Mouse (Mus musculus) MEL (cell line): ENCODE results near the gene Gm9803. TPM values are rescaled to one million over a fixed set of nuclear protein-coding genes. Genes with fewer than 3 reads are reported as not detected.

Experiments used
- DNase-seq: peaks from one replicate; pipeline ENCODE4 v3.0.0; 2011; ENCODE audit warnings: low read depth, low spot score
- H3K27ac ChIP-seq: 2 replicates; pipeline ENCODE4 v1.5.1; 2012; ENCODE audit warnings: low read depth, mild to moderate bottlenecking, control low read depth, low read length, moderate library complexity; ENCODE audit not compliant: control insufficient read depth
- H3K27me3 ChIP-seq, 2 experiments: fragments of 150-350 bp in 1 of 2; sonication (generic) in 1 of 2; 2 replicates each; pipeline ENCODE4 v1.6.1; 2012; ENCODE audit warnings: low read length in 2 of 2, mild to moderate bottlenecking in 2 of 2, improper control_type of control experiment in 1 of 2, moderate library complexity in 1 of 2; ENCODE audit not compliant: insufficient read depth in 2 of 2, control insufficient read depth in 1 of 2
- H3K36me3 ChIP-seq, 2 experiments: 2 replicates each; pipeline ENCODE4 v1.6.1; 2012 to 2014; ENCODE audit warnings: low read length in 2 of 2, improper control_type of control experiment in 1 of 2, inconsistent platforms in 1 of 2, mild to moderate bottlenecking in 1 of 2; ENCODE audit not compliant: insufficient read depth in 2 of 2, control insufficient read depth in 1 of 2
- H3K4me1 ChIP-seq, 2 experiments: fragments of 150-350 bp in 1 of 2; sonication (generic) in 1 of 2; 2 replicates each; pipeline ENCODE4 v1.6.1; 2012; ENCODE audit warnings: low read length in 2 of 2, improper control_type of control experiment in 1 of 2, mild to moderate bottlenecking in 1 of 2; ENCODE audit not compliant: insufficient read depth in 2 of 2, control insufficient read depth in 1 of 2
- H3K4me3 ChIP-seq, 2 experiments: fragments of 150-350 bp in 1 of 2; sonication (generic) in 1 of 2; 2 replicates each; pipeline ENCODE4 v1.5.1; 2012; ENCODE audit warnings: low read depth in 2 of 2, low read length in 2 of 2, mild to moderate bottlenecking in 2 of 2, moderate library complexity in 2 of 2, control low read depth in 1 of 2, improper control_type of control experiment in 1 of 2; ENCODE audit not compliant: control insufficient read depth in 1 of 2, insufficient read depth in 1 of 2
- H3K79me2 ChIP-seq: 2 replicates; pipeline ENCODE4 v1.6.1; 2012; ENCODE audit warnings: mild to moderate bottlenecking, low read length, moderate library complexity; ENCODE audit not compliant: control insufficient read depth, poor library complexity, insufficient read depth
- H3K9ac ChIP-seq: 2 replicates; pipeline ENCODE4 v1.6.1; 2012; ENCODE audit warnings: low read depth, mild to moderate bottlenecking, control low read depth, low read length, moderate library complexity; ENCODE audit not compliant: control insufficient read depth, poor library complexity, severe bottlenecking
- H3K9me3 ChIP-seq: fragments of 150-350 bp; sonication (generic); replicated peaks from 2 replicates; pipeline ENCODE4 v1.6.1; 2012; ENCODE audit warnings: mild to moderate bottlenecking, low read length, improper control_type of control experiment, moderate library complexity; ENCODE audit not compliant: insufficient read depth
- BHLHE40 ChIP-seq: IDR thresholded peaks from 2 replicates; pipeline ENCODE4 v1.6.1; 2012; ENCODE audit warnings: low read depth, mild to moderate bottlenecking, inconsistent platforms, low read length, improper control_type of control experiment, borderline replicate concordance
- CHD2 ChIP-seq: IDR thresholded peaks from 2 replicates; pipeline ENCODE4 v1.6.1; 2011; ENCODE audit warnings: low read length, improper control_type of control experiment
- CTCF ChIP-seq, 3 experiments: IDR thresholded peaks in 2 of 3; conservative IDR thresholded peaks in 1 of 3; 2 replicates each; pipeline ENCODE4 v1.5.1; 2011 to 2012; ENCODE audit warnings: low read length in 3 of 3, low read depth in 2 of 3, mild to moderate bottlenecking in 2 of 3, improper control_type of control experiment in 1 of 3, inconsistent platforms in 1 of 3, mixed read lengths in 1 of 3, moderate library complexity in 1 of 3; ENCODE audit not compliant: control insufficient read depth in 1 of 3, insufficient read depth in 1 of 3, poor library complexity in 1 of 3, severe bottlenecking in 1 of 3
- E2F4 ChIP-seq: IDR thresholded peaks from 2 replicates; pipeline ENCODE4 v1.6.1; 2011; ENCODE audit warnings: low read depth, low read length, improper control_type of control experiment, borderline replicate concordance
- ETS1 ChIP-seq: IDR thresholded peaks from 2 replicates; pipeline ENCODE4 v1.6.1; 2012; ENCODE audit warnings: low read depth, mild to moderate bottlenecking, inconsistent platforms, low read length, improper control_type of control experiment, moderate library complexity
- GABPA ChIP-seq: IDR thresholded peaks from 2 replicates; pipeline ENCODE4 v1.6.1; 2012; ENCODE audit warnings: low read depth, mild to moderate bottlenecking, inconsistent platforms, low read length, improper control_type of control experiment, moderate library complexity
- GATA1 ChIP-seq: IDR thresholded peaks from 2 replicates; pipeline ENCODE4 v1.6.1; 2011; ENCODE audit warnings: low read depth, low read length, improper control_type of control experiment
- HCFC1 ChIP-seq: IDR thresholded peaks from 2 replicates; pipeline ENCODE4 v1.6.1; 2012; ENCODE audit warnings: low read depth, mild to moderate bottlenecking, inconsistent platforms, low read length, improper control_type of control experiment, moderate library complexity
- KAT2A ChIP-seq: conservative IDR thresholded peaks from 2 replicates; pipeline ENCODE4 v1.6.1; 2012; ENCODE audit warnings: low read depth, low read length, improper control_type of control experiment, inconsistent platforms
- MAFK ChIP-seq: IDR thresholded peaks from 2 replicates; pipeline ENCODE4 v1.6.1; 2011; ENCODE audit warnings: low read depth, mild to moderate bottlenecking, low read length, improper control_type of control experiment, borderline replicate concordance
- MAZ ChIP-seq: IDR thresholded peaks from 2 replicates; pipeline ENCODE4 v1.6.1; 2012; ENCODE audit warnings: low read depth, mild to moderate bottlenecking, inconsistent platforms, low read length, improper control_type of control experiment
- MYB ChIP-seq: IDR thresholded peaks from 2 replicates; pipeline ENCODE4 v1.6.1; 2011; ENCODE audit warnings: mild to moderate bottlenecking, low read depth, low read length, improper control_type of control experiment
- NRF1 ChIP-seq: IDR thresholded peaks from 2 replicates; pipeline ENCODE4 v1.6.1; 2014; ENCODE audit warnings: low read depth, mild to moderate bottlenecking, inconsistent platforms, low read length, improper control_type of control experiment, moderate library complexity; ENCODE audit not compliant: poor library complexity, insufficient read depth, severe bottlenecking
- POLR2A ChIP-seq, 2 experiments: IDR thresholded peaks; 2 replicates each; pipeline ENCODE4 v1.6.1; 2011 to 2012; ENCODE audit warnings: low read length in 2 of 2, mild to moderate bottlenecking in 2 of 2, control low read depth in 1 of 2, improper control_type of control experiment in 1 of 2, low read depth in 1 of 2, moderate library complexity in 1 of 2; ENCODE audit not compliant: control insufficient read depth in 1 of 2, insufficient read depth in 1 of 2, poor library complexity in 1 of 2
- RCOR1 ChIP-seq: IDR thresholded peaks from 2 replicates; pipeline ENCODE4 v1.6.1; 2012; ENCODE audit warnings: low read depth, mild to moderate bottlenecking, inconsistent platforms, low read length, improper control_type of control experiment
- SMC3 ChIP-seq: IDR thresholded peaks from 2 replicates; pipeline ENCODE4 v1.6.1; 2011; ENCODE audit warnings: low read depth, low read length, improper control_type of control experiment
- TAL1 ChIP-seq: IDR thresholded peaks from 2 replicates; pipeline ENCODE4 v1.6.1; 2012; ENCODE audit warnings: mild to moderate bottlenecking, inconsistent platforms, low read length, moderate library complexity, mixed read lengths
- UBTF ChIP-seq: IDR thresholded peaks from 2 replicates; pipeline ENCODE4 v1.6.1; 2012; ENCODE audit warnings: low read depth, mild to moderate bottlenecking, inconsistent platforms, low read length, improper control_type of control experiment, moderate library complexity, borderline replicate concordance; ENCODE audit not compliant: insufficient read depth
- USF1 ChIP-seq: IDR thresholded peaks from 2 replicates; pipeline ENCODE4 v1.6.1; 2014; ENCODE audit warnings: low read depth, mild to moderate bottlenecking, inconsistent platforms, low read length, improper control_type of control experiment, moderate library complexity
- ZC3H11A ChIP-seq: IDR thresholded peaks from 2 replicates; pipeline ENCODE4 v1.6.1; 2012; ENCODE audit warnings: low read depth, mild to moderate bottlenecking, inconsistent platforms, low read length, improper control_type of control experiment
- ZKSCAN1 ChIP-seq: IDR thresholded peaks from 2 replicates; pipeline ENCODE4 v1.6.1; 2012; ENCODE audit warnings: low read depth, mild to moderate bottlenecking, inconsistent platforms, low read length, improper control_type of control experiment, moderate library complexity
- ZMIZ1 ChIP-seq: IDR thresholded peaks from 2 replicates; pipeline ENCODE4 v1.6.1; 2012; ENCODE audit warnings: low read depth, mild to moderate bottlenecking, inconsistent platforms, low read length, improper control_type of control experiment, moderate library complexity
- ZNF384 ChIP-seq: IDR thresholded peaks from 2 replicates; pipeline ENCODE4 v1.6.1; 2012; ENCODE audit warnings: low read depth, mild to moderate bottlenecking, inconsistent platforms, low read length, improper control_type of control experiment
- polyA plus RNA-seq, 2 experiments: library from polyadenylated mRNA; stranded (reverse) in 1 of 2; unstranded in 1 of 2; fragments of >175 nt in 1 of 2; fragments of >200 nt in 1 of 2; gene quantifications; 2 replicates each; pipeline versions ENCODE4 v1.2.1 to v1.2.4; 2012; ENCODE audit warnings: low replicate concordance in 2 of 2, low read depth in 1 of 2; ENCODE audit not compliant: insufficient read length in 2 of 2, insufficient read depth in 1 of 2, missing spikeins in 1 of 2
- total RNA-seq: library from RNA; depleted of rRNA; stranded (reverse); fragments of 300-350 nt; gene quantifications from 2 replicates; pipeline ENCODE4 v1.2.3, GENCODE M21; 2012

The Gm9803 gene
- total and polyA plus RNA-seq, 3 experiments, result 18.7 to 137 TPM; not detected in 1

GRCm38 (mm10) chr10:43488258-43488657 is 35.6 kb upstream of the Gm9803 start:
- H3K79me2 ChIP-seq, result peaks cover 23% of the 10 kb centered on the region
- H3K27ac ChIP-seq, result no peak overlapping the region
- no peak overlapping the region for H3K4me3 ChIP-seq
- no peaks in the 10 kb centered on the region for H3K9me3 ChIP-seq
- no peaks in the 10 kb centered on the region for H3K27me3 ChIP-seq
- no peaks in the 10 kb centered on the region for H3K4me1 ChIP-seq
- no peaks in the 10 kb centered on the region; a peak in 1 of 4 replicates for H3K36me3 ChIP-seq
- no peak overlapping the region for H3K9ac ChIP-seq
- no peak for DNase-seq
- TF ChIP-seq E2F4 (no peak), MAFK (no peak), GABPA (no peak), SMC3 (no peak), ZNF384 (no peak), USF1 (no peak), POLR2A (IDR thresholded peaks at IDR 0.05; ENCODE audit: control insufficient read depth in 1 of 2, insufficient read depth in 1 of 2, low read depth in 1 of 2, low read length in 2 of 2, poor library complexity in 1 of 2) (no peak), KAT2A (no peak), MAZ (no peak), BHLHE40 (no peak), ZKSCAN1 (no peak), ZMIZ1 (no peak), ETS1 (no peak), RCOR1 (no peak), MYB (no peak), ZC3H11A (no peak), CHD2 (no peak)

- no peak for DNase-seq
- TF ChIP-seq ZC3H11A, result no peak
- TF ChIP-seq MAFK, result no peak
- TF ChIP-seq TAL1, result no peak
- TF ChIP-seq GATA1, result no peak
- no peak for TF ChIP-seq UBTF
- no peak for TF ChIP-seq MAZ
- TF ChIP-seq NRF1, result no peak
- TF ChIP-seq USF1, result no peak
- TF ChIP-seq BHLHE40, result no peak
- no peak for TF ChIP-seq ZMIZ1
- no peak for TF ChIP-seq HCFC1
- TF ChIP-seq POLR2A (IDR thresholded peaks at IDR 0.05; ENCODE audit: control insufficient read depth in 1 of 2, insufficient read depth in 1 of 2, low read depth in 1 of 2, low read length in 2 of 2, poor library complexity in 1 of 2), result no peak
- no peak for TF ChIP-seq CTCF (IDR thresholded peaks at IDR 0.05 in 2 of 3, conservative IDR thresholded peaks at IDR 0.05 in 1 of 3; ENCODE audit: control insufficient read depth in 1 of 3, insufficient read depth in 1 of 3, low read depth in 2 of 3, low read length in 3 of 3, poor library complexity in 1 of 3, severe bottlenecking in 1 of 3)
- H3K9ac ChIP-seq, result no peak overlapping the region
- H3K4me1 ChIP-seq, result no peaks in the 10 kb centered on the region
- peaks cover 17% of the 10 kb centered on the region for H3K79me2 ChIP-seq
- H3K27me3 ChIP-seq, result no peaks in the 10 kb centered on the region
- H3K4me3 ChIP-seq, result no peak overlapping the region
- no peaks in the 10 kb centered on the region; a peak in 1 of 4 replicates for H3K36me3 ChIP-seq
- no peak overlapping the region for H3K27ac ChIP-seq
- H3K9me3 ChIP-seq, result no peaks in the 10 kb centered on the region
Measured at GRCm38 (mm10) chr10:43489139-43489538, 34.7 kb upstream of the Gm9803 start.
